Mouse (Mus musculus) ovary, adult 2 months (tissue): ENCODE data around the gene Psma7. TPM values are rescaled to one million over a fixed set of nuclear protein-coding genes. Genes with fewer than 3 reads are reported as not detected.

Experiments used
- polyA plus RNA-seq: library from polyadenylated mRNA; depleted of rRNA; stranded (reverse); fragments of >200 nt; gene quantifications from 2 replicates; pipeline ENCODE4 v1.2.3, GENCODE M21; 2012; rRNA removed

The Psma7 gene
- polyA plus RNA-seq: 185 and 236 TPM in 2 replicates

GRCm38 (mm10) chr2:180042256-180042857 lies at the start of gene Psma7, which contains the start of gene Ss18l1:
Gene Psma7, minus strand, starts transcription at chr2:180042433.
Gene Ss18l1, plus strand, starts transcription at chr2:180042509.

GRCm38 (mm10) chr2:180070481-180071453 lies 28.5 kb upstream of the Psma7 start, which contains the start of gene Mtg2:
Gene Mtg2, plus strand, starts transcription at chr2:180070588.

GRCm38 (mm10) chr2:180024401-180025098 lies 17.7 kb downstream of the Psma7 start, which contains the start of gene Lsm14b:
Gene Lsm14b, plus strand, starts transcription at chr2:180024987.

Other genes with a start within 250 kb of the Psma7 start
- gene Taf4, start 65.8 kb downstream of the Psma7 start, polyA plus RNA-seq: 8.9 and 10.0 TPM in 2 replicates
- 72.8 and 87.5 TPM in 2 replicates for gene Lsm14b, start 17.4 kb downstream of the Psma7 start, polyA plus RNA-seq
- gene Ss18l1, start 76 bp upstream of the Psma7 start, polyA plus RNA-seq: 15.3 and 19.1 TPM in 2 replicates
- 17.6 and 19.6 TPM in 2 replicates for gene Mtg2, start 28.2 kb upstream of the Psma7 start, polyA plus RNA-seq
- 0.12 and 0.22 TPM in 2 replicates for gene Hrh3, start 62.1 kb upstream of the Psma7 start, polyA plus RNA-seq
- 26.0 and 27.1 TPM in 2 replicates for gene Osbpl2, start 76.9 kb upstream of the Psma7 start, polyA plus RNA-seq
- 191 and 212 TPM in 2 replicates for gene Adrm1, start 129.1 kb upstream of the Psma7 start, polyA plus RNA-seq
- gene Lama5, start 183.4 kb upstream of the Psma7 start, polyA plus RNA-seq: 87.5 and 100.0 TPM in 2 replicates
- gene Rps21, start 214.9 kb upstream of the Psma7 start, polyA plus RNA-seq: 5,099 and 5,669 TPM in 2 replicates
- gene Cables2, start 231.1 kb upstream of the Psma7 start, polyA plus RNA-seq: 40.1 and 49.2 TPM in 2 replicates
- 1.3 and 1.5 TPM in 2 replicates for gene Rbbp8nl, start 247.4 kb upstream of the Psma7 start, polyA plus RNA-seq